Mouse (Mus musculus): Measurements from ENCODE around the gene Ndrg2.

The Ndrg2 gene

GRCm38 (mm10) chr14:51896539-51897170, 17.3 kb downstream of the Ndrg2 start:
- no peak for DNase-seq (ENCODE audit: low read depth, low spot score)
- no peaks in the 10 kb centered on the region for H3K36me3 ChIP-seq (ENCODE audit: control insufficient read depth, insufficient read depth, low read length, poor library complexity, severe bottlenecking)

DNA sequence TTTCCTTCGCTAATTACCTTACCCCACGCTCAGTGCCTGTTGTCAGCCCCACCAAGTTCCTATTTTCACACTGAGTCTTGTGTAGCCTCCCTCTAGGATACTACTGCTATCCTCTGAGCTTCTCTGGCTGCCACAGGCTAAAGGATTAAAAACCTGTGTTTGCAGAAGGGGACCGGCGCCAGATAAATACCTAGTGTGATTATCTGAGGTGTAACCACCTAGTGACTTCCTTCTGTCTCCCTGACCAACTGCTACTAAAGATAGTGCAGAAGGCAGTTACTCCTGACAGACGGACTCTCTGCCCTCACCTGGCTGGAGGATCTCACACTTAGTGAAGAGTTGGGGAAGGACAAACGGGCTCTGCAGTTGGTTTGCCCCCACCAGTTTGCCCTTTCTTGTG, 17.9 kb downstream of the Ndrg2 start:
- H3K36me3 ChIP-seq (ENCODE audit: control insufficient read depth, insufficient read depth, low read length, poor library complexity, severe bottlenecking) = peaks cover 2% of the 10 kb centered on the region; the same call in 1 of the 2 replicates
- DNase-seq (ENCODE audit: low read depth, low spot score) = no peak
- H3K27me3 ChIP-seq (ENCODE audit: control insufficient read depth, insufficient read depth, low read length, poor library complexity, severe bottlenecking) = no peaks in the 10 kb centered on the region

More at GRCm38 (mm10) chr14:51896539-51897170, 17.3 kb downstream of the Ndrg2 start:
- no peaks in the 10 kb centered on the region for H3K27me3 ChIP-seq (ENCODE audit: control insufficient read depth, insufficient read depth, low read length, poor library complexity, severe bottlenecking)

- no peak for DNase-seq (ENCODE audit: low read depth, low spot score)
These were observed 18.9 kb downstream of the Ndrg2 start for GRCm38 (mm10) chr14:51895071-51895470.

DNA sequence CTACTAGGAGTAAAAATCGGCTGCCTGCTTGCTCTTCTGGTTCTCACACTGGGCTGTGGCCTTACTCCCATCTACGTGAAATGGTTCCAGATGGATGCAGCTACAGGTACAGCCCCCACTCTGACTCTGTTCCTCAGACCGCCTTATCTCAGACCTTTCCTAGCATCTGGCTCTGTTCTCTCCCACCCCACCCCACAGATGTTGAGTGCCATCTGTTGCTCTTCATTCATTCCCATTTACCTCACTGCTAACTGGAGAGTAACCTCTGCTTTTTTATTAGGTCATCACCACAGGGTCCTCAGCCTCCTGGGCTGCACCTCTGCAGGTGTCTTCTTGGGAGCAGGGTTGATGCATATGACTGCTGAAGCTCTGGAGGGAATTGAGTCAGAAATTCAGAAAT, 20.1 kb downstream of the Ndrg2 start:
- no peak for DNase-seq (ENCODE audit: low read depth, low spot score)
- Histone ChIP-seq H3K36me3 (ENCODE audit: control insufficient read depth, insufficient read depth, low read length, poor library complexity, severe bottlenecking) (peaks cover 6% of the 10 kb centered on the region), H3K27me3 (ENCODE audit: control insufficient read depth, insufficient read depth, low read length, poor library complexity, severe bottlenecking) (no peaks in the 10 kb centered on the region)

More at GRCm38 (mm10) chr14:51895071-51895470, 18.9 kb downstream of the Ndrg2 start:
- H3K36me3 ChIP-seq (ENCODE audit: control insufficient read depth, insufficient read depth, low read length, poor library complexity, severe bottlenecking) = peaks cover 6% of the 10 kb centered on the region
- no peaks in the 10 kb centered on the region for H3K27me3 ChIP-seq (ENCODE audit: control insufficient read depth, insufficient read depth, low read length, poor library complexity, severe bottlenecking)

GRCm38 (mm10) chr14:51893094-51893794, 20.7 kb downstream of the Ndrg2 start:
- no peaks in the 10 kb centered on the region for H3K27me3 ChIP-seq (ENCODE audit: control insufficient read depth, insufficient read depth, low read length, poor library complexity, severe bottlenecking)
- DNase-seq (ENCODE audit: low read depth, low spot score) = no peak

DNA sequence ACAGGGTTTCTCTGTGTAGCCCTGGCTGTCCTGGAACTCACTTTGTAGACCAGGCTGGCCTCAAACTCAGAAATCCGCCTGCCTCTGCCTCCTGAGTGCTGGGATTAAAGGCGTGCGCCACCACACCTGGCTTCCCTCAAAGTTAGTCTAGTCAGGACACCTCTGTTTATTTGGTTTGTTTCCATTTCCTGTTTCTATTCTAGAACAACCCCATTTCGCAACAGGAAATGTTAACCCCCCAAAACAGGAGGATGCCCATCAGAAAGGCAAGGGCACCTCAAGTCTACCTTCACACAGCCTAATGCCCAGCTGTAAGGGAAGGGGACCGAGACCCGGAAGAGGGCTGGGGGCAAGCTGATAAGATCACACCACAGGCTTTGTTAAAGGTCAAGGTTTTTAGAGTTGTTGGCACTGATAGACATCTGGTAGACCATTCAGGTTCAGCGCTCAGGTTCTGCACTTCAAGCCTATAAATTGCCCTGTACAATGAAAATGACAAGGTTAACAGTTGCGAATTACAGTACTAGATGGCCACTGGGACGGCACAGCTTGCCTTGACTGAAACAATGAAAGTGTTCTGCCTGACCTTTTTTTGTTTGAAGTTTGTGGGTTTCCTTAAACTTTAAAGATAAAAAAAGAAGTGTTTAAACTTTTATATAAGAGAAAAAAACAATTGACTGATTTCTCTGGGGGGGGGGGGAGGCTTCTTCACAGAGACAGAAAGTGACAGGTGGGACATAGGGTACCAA, 21.6 kb downstream of the Ndrg2 start, which contains the start of gene Slc39a2:
Slc39a2 (plus strand) TSS at position 699 of the 749 bp plus-strand sequence.
- Histone ChIP-seq H3K27me3 (ENCODE audit: control insufficient read depth, insufficient read depth, low read length, poor library complexity, severe bottlenecking) (no peaks in the 10 kb centered on the region), H3K36me3 (ENCODE audit: control insufficient read depth, insufficient read depth, low read length, poor library complexity, severe bottlenecking) (peaks cover 9% of the 10 kb centered on the region)
- DNase-seq (ENCODE audit: low read depth, low spot score) = no peak

More at GRCm38 (mm10) chr14:51893094-51893794, 20.7 kb downstream of the Ndrg2 start:
- H3K36me3 ChIP-seq (ENCODE audit: control insufficient read depth, insufficient read depth, low read length, poor library complexity, severe bottlenecking) = peaks cover 6% of the 10 kb centered on the region

GRCm38 (mm10) chr14:51889833-51890232, 24.1 kb downstream of the Ndrg2 start:
- DNase-seq (ENCODE audit: low read depth, low spot score) = no peak
- H3K36me3 ChIP-seq (ENCODE audit: control insufficient read depth, insufficient read depth, low read length, poor library complexity, severe bottlenecking) = peaks cover 13% of the 10 kb centered on the region
- H3K27me3 ChIP-seq (ENCODE audit: control insufficient read depth, insufficient read depth, low read length, poor library complexity, severe bottlenecking) = no peaks in the 10 kb centered on the region

- Histone ChIP-seq H3K36me3 (ENCODE audit: control insufficient read depth, insufficient read depth, low read length, poor library complexity, severe bottlenecking) (peaks cover 11% of the 10 kb centered on the region), H3K27me3 (ENCODE audit: control insufficient read depth, insufficient read depth, low read length, poor library complexity, severe bottlenecking) (no peaks in the 10 kb centered on the region)
- no peak for DNase-seq (ENCODE audit: low read depth, low spot score)
These were observed 27.9 kb downstream of the Ndrg2 start for GRCm38 (mm10) chr14:51886051-51886450.

GRCm38 (mm10) chr14:51884598-51885331, 29.2 kb downstream of the Ndrg2 start, which contains the start of gene Mettl17:
TSS of gene Mettl17 (plus strand) at chr14:51884842.
- peak; percentile 99 for DNase-seq (ENCODE audit: low read depth, low spot score)
- no peaks in the 10 kb centered on the region for H3K27me3 ChIP-seq (ENCODE audit: control insufficient read depth, insufficient read depth, low read length, poor library complexity, severe bottlenecking)
- H3K36me3 ChIP-seq (ENCODE audit: control insufficient read depth, insufficient read depth, low read length, poor library complexity, severe bottlenecking) = peaks cover 7% of the 10 kb centered on the region

GRCm38 (mm10) chr14:51884031-51884544, 29.9 kb downstream of the Ndrg2 start:
- no peak for DNase-seq (ENCODE audit: low read depth, low spot score)
- H3K36me3 ChIP-seq (ENCODE audit: control insufficient read depth, insufficient read depth, low read length, poor library complexity, severe bottlenecking) = peaks cover 7% of the 10 kb centered on the region
- no peaks in the 10 kb centered on the region for H3K27me3 ChIP-seq (ENCODE audit: control insufficient read depth, insufficient read depth, low read length, poor library complexity, severe bottlenecking)

- DNase-seq (ENCODE audit: low read depth, low spot score) = peak; percentile 92
- H3K36me3 ChIP-seq (ENCODE audit: control insufficient read depth, insufficient read depth, low read length, poor library complexity, severe bottlenecking) = peaks cover 7% of the 10 kb centered on the region; the same call in 1 of the 2 replicates
- H3K27me3 ChIP-seq (ENCODE audit: control insufficient read depth, insufficient read depth, low read length, poor library complexity, severe bottlenecking) = no peaks in the 10 kb centered on the region
These were observed 30.4 kb downstream of the Ndrg2 start for GRCm38 (mm10) chr14:51883527-51884030.

- no peak for DNase-seq (ENCODE audit: low read depth, low spot score)
- H3K36me3 ChIP-seq (ENCODE audit: control insufficient read depth, insufficient read depth, low read length, poor library complexity, severe bottlenecking) = no peaks in the 10 kb centered on the region
- H3K27me3 ChIP-seq (ENCODE audit: control insufficient read depth, insufficient read depth, low read length, poor library complexity, severe bottlenecking) = no peaks in the 10 kb centered on the region
These were observed 36.4 kb downstream of the Ndrg2 start for GRCm38 (mm10) chr14:51877517-51877916.

DNA sequence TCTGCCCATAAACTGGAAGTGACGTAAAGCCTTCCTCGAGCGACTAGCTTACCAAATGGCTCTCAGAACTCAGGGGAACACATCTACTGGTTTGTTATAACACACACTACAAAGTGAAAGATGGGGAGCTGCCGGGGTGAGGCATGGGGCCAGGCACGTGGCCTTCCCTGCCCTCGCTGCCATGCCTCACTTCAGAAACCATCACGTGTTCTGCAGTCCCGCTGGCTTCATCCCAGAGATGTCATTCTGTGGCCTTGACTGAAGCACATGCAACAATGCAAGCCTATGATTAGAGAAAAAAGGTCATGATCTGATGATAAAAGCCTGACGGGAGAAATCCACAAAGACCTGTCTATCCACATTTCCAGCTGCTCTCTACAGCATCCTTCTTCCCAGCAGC, 42.2 kb downstream of the Ndrg2 start:
- Histone ChIP-seq H3K27me3 (ENCODE audit: control insufficient read depth, insufficient read depth, low read length, poor library complexity, severe bottlenecking) (no peaks in the 10 kb centered on the region), H3K36me3 (ENCODE audit: control insufficient read depth, insufficient read depth, low read length, poor library complexity, severe bottlenecking) (no peaks in the 10 kb centered on the region)

GRCm38 (mm10) chr14:51870756-51871155, 43.2 kb downstream of the Ndrg2 start:
- no peaks in the 10 kb centered on the region for H3K36me3 ChIP-seq (ENCODE audit: control insufficient read depth, insufficient read depth, low read length, poor library complexity, severe bottlenecking)
- no peak for DNase-seq (ENCODE audit: low read depth, low spot score)
- H3K27me3 ChIP-seq (ENCODE audit: control insufficient read depth, insufficient read depth, low read length, poor library complexity, severe bottlenecking) = no peaks in the 10 kb centered on the region

More for the DNA sequence above, 42.2 kb downstream of the Ndrg2 start:
- no peak for DNase-seq (ENCODE audit: low read depth, low spot score)

All from splenic B cell, adult 2 months (primary cell).